Comparison of ENCODE assay signal across 24 mouse cellular contexts in genomic region chr16:22403715-22404114, GRCm38 (mm10). TPM values are rescaled to one million over a fixed set of nuclear protein-coding genes. Genes with fewer than 3 reads are reported as not detected.
DNase-seq lines count a peak whose midpoint lies in the region; ATAC-seq and TF ChIP-seq lines count a peak whose summit lies in the region.
"Had no signal": no experiment of that assay in that cellular context is flagged by ENCODE, and none has a peak within 500 bp of the region (broad histone marks: within the 10 kb centered on the region; RNA-seq: fewer than 3 reads in every experiment).

No protein-coding gene starts in this region.

- peaks cover 78% of the 10 kb centered on the region for H3K36me3 ChIP-seq in E14TG2a.4 (ENCODE audit: insufficient read depth, low read length)
- H3K36me3 ChIP-seq: forebrain, embryonic 15.5 days had no signal

- H3K27me3 ChIP-seq in E14TG2a.4 (ENCODE audit: insufficient read depth, low read length) = no peaks in the 10 kb centered on the region
- H3K27me3 ChIP-seq: CH12.LX; embryonic facial prominence, embryonic 12.5 days; forebrain, embryonic 13.5 days; forebrain, embryonic 15.5 days; Patski had no signal

- no peaks in the 10 kb centered on the region for H3K9me3 ChIP-seq in E14TG2a.4 (ENCODE audit: low read length)
- H3K9me3 ChIP-seq: embryonic facial prominence, embryonic 10.5 days; embryonic facial prominence, embryonic 12.5 days; forebrain, embryonic 13.5 days; forebrain, embryonic 15.5 days; G1E had no signal

- ATAC-seq in megakaryocyte-erythroid progenitor cell, adult 5-6 weeks (replicated peaks; ENCODE audit: low FRiP score, low TSS enrichment, poor library complexity, severe bottlenecking) = no peak
- ATAC-seq: activated CD4-positive, CD25-positive, alpha-beta regulatory T cell, adult 4 months; CD4-positive, CD25-positive, alpha-beta regulatory T cell, adult 4 months; forebrain, embryonic 13.5 days; forebrain, embryonic 15.5 days; forebrain, postnatal 0 days; Patski had no signal

- TF ChIP-seq CTCF in E14TG2a.4 (conservative IDR thresholded peaks at IDR 0.05; ENCODE audit: low read length) = no peak

- H3K4me1 ChIP-seq in E14TG2a.4 (replicated peaks; ENCODE audit: low read depth, low read length) = peaks cover 76% of the 10 kb centered on the region
- H3K4me1 ChIP-seq: embryonic facial prominence, embryonic 12.5 days had no signal

- DNase-seq in ES-CJ7 (ENCODE audit: low read depth, low spot score) (peak; percentile 74), R1 (ENCODE audit: low read depth, low spot score) (peak; percentile 91)
- DNase-seq in right cerebral cortex, postnatal 25 days = no peak
- DNase-seq in cerebellum, adult 11 months = no peak
- DNase-seq: adrenal gland, adult 8-10 months; adrenal gland, postnatal 14 days; adrenal gland, postnatal 36 days; B cell, adult 2 months; cerebellum, adult 2 months; cerebellum, adult 9-10 months; cerebellum, postnatal 10 days; cerebellum, postnatal 25 days; forebrain, postnatal 0 days had no signal

- peak overlapping the region; percentile 37 for H3K4me3 ChIP-seq in E14TG2a.4 (replicated peaks; ENCODE audit: low read length)
- H3K4me3 ChIP-seq: embryonic facial prominence, embryonic 10.5 days; embryonic facial prominence, embryonic 12.5 days; forebrain, embryonic 13.5 days; forebrain, embryonic 15.5 days had no signal

RNA-seq across cellular contexts. Expression of gene Etv5, which starts 35.8 kb away (rescaled TPM):
- 9.9 and 17.0 TPM in 2 replicates for total RNA-seq in megakaryocyte-erythroid progenitor cell, adult 5-6 weeks (2014; fragmentation: Nextera tagmentation)
- 2.6 and 2.9 TPM in 2 replicates for total RNA-seq in megakaryocyte-erythroid progenitor cell, adult 5-6 weeks (2017)

Comparison
In these comparisons a context has a peak if more than half of its experiments do, and no peak if none do; other contexts are left out.
1. DNase-seq: peak in ES-CJ7 (single experiment) and R1 (single experiment); none in right cerebral cortex, postnatal 25 days (single experiment) and cerebellum, adult 11 months (single experiment).